ENCODE assay signal across 15 mouse cellular contexts in the genomic region with DNA sequence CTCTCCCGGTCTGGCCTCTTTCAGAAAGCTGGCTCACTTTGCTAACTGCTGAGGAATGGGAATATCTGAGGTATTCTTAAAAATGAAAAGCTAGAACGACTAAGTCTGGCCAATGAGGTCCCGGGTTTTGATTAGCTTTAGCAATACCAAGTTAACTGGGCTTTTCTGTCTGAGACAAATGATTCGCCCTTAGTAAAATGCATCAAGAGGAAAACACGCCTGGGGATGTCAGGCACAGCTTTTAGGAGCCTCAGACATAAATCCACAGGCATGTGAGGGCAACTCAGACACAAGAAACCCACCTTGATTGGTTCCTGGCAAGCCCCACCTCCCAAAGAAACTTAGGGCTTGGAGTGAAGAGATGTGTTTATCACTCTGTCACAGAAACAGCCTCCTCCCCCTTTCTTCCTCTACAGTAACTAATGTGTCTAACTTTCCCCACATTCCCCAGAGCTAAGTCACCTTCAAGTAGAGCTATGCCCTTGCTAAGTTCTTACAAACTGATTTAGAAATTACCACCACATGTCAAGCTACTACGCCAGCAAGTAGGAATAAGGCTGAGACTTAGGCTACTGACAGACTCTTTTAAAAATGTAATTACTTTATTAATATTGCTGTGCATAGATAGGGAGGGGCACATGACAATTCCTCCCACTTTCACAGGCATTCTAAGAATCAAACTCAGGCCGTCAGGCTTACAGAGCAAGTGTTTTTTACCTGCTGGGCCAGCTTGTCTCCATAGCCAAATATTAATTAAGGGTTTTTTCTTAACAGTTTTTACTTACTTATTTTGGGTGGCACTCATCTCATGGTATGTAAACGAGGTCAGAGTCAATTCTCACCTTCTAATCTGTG. TPM values are rescaled to one million over a fixed set of nuclear protein-coding genes. Genes with fewer than 3 reads are reported as not detected.
DNase-seq lines count a peak whose midpoint lies in the region; ATAC-seq and TF ChIP-seq lines count a peak whose summit lies in the region.
"Had no signal": no experiment of that assay in that cellular context is flagged by ENCODE, and none has a peak within 500 bp of the region (broad histone marks: within the 10 kb centered on the region; RNA-seq: fewer than 3 reads in every experiment).

No protein-coding gene starts in this region.

- no peak overlapping the region for H3K4me3 ChIP-seq in liver, postnatal 0 days (ENCODE audit: low read depth, low read length)
- H3K4me3 ChIP-seq: lung, embryonic 15.5 days; megakaryocyte, embryonic 14.5 days; neural tube, embryonic 13.5 days had no signal

- H3K9me3 ChIP-seq in liver, postnatal 0 days (ENCODE audit: low read length), result no peaks in the 10 kb centered on the region
- H3K9me3 ChIP-seq: lung, embryonic 15.5 days; neural tube, embryonic 13.5 days had no signal

- 0 out of 2 replicates have a peak, but pooled peaks cover 2% of the 10 kb centered on the region for H3K4me1 ChIP-seq in liver, postnatal 0 days (ENCODE audit: insufficient read depth)
- H3K4me1 ChIP-seq: lung, embryonic 15.5 days; neural tube, embryonic 13.5 days had no signal

- no peak for TF ChIP-seq CTCF in liver, postnatal 0 days (IDR thresholded peaks at IDR 0.05; ENCODE audit: low read depth)

- no peaks in the 10 kb centered on the region for H3K27me3 ChIP-seq in liver, postnatal 0 days (ENCODE audit: insufficient read depth, low read length)
- H3K27me3 ChIP-seq: lung, embryonic 15.5 days; megakaryocyte, embryonic 14.5 days; neural tube, embryonic 13.5 days had no signal

- WGBS in liver, postnatal 0 days (ENCODE audit: insufficient replicate concordance), result 77% methylated on average over 8 of the region's 8 CpGs

- peak; percentile 80 for ATAC-seq in erythroid progenitor cell, adult 5-6 weeks (replicated peaks; ENCODE audit: low FRiP score, poor library complexity, severe bottlenecking)
- peak; percentile 82 for ATAC-seq in liver, postnatal 0 days

- H3K27ac ChIP-seq in liver, postnatal 0 days (ENCODE audit: low read depth), result no peak overlapping the region
- H3K27ac ChIP-seq: lung, embryonic 15.5 days; neural tube, embryonic 13.5 days had no signal

- no peak overlapping the region for H3K9ac ChIP-seq in liver, postnatal 0 days (replicated peaks)
- H3K9ac ChIP-seq: lung, embryonic 15.5 days; neural tube, embryonic 13.5 days had no signal

- peak; percentile 45 for DNase-seq in kidney, adult 11 months
- no peak for DNase-seq in kidney, postnatal 4 days
- DNase-seq in c-Kit-positive CD71-positive TER-119-negative erythroid progenitor cells, embryonic 14.5 days (ENCODE audit: low read depth), result peak; percentile 72
- DNase-seq in liver, postnatal 0 days, result no peak
- DNase-seq in right cerebral cortex, postnatal 25 days, result no peak
- no peak for DNase-seq in frontal cortex, postnatal 25 days (ENCODE audit: low spot score in 2 of 2)
- DNase-seq: adrenal gland, postnatal 10 days; cerebellum, adult 9-11 months; gastrocnemius, postnatal 25 days; heart, postnatal 36 days; thymus, postnatal 14 days had no signal

- H3K36me3 ChIP-seq in liver, postnatal 0 days (replicated peaks; ENCODE audit: insufficient read depth, low read length), result peaks cover 30% of the 10 kb centered on the region

- no peak overlapping the region; the same call in 1 of the 2 replicates for H3K4me2 ChIP-seq in liver, postnatal 0 days (ENCODE audit: low read depth, low read length)
- H3K4me2 ChIP-seq: lung, embryonic 15.5 days; neural tube, embryonic 13.5 days had no signal

- 0 out of 2 replicates have a peak, but pooled peaks have one; percentile 23 for TF ChIP-seq EP300 in liver, postnatal 0 days (IDR thresholded peaks at IDR 0.05; ENCODE audit: low read depth)

RNA-seq across cellular contexts. Expression of gene Slc35d1, which starts 26.0 kb away (rescaled TPM):
- 21.6 and 37.3 TPM in 2 replicates for total RNA-seq in erythroid progenitor cell, adult 5-6 weeks (2015; ENCODE audit: low replicate concordance)
- 5.9 and 8.7 TPM in 2 replicates for total RNA-seq in erythroid progenitor cell, adult 5-6 weeks (2017; ENCODE audit: low replicate concordance)
- polyA plus RNA-seq in liver, postnatal 0 days (2015; fragmentation: Nextera tagmentation; extraction: Ambion mirVana), result 10.0 and 10.5 TPM in 2 replicates

Comparison
In these comparisons a context has a peak if more than half of its experiments do, and no peak if none do; other contexts are left out.
1. DNase-seq: peak in kidney, adult 11 months (single experiment) and c-Kit-positive CD71-positive TER-119-negative erythroid progenitor cells, embryonic 14.5 days (single experiment); none in kidney, postnatal 4 days (0 of 2), liver, postnatal 0 days (single experiment), right cerebral cortex, postnatal 25 days (single experiment) and frontal cortex, postnatal 25 days (0 of 2).